Mouse (Mus musculus) kidney, postnatal 0 days (tissue): Measurements from ENCODE around the gene Hist1h2bh. TPM values are rescaled to one million over a fixed set of nuclear protein-coding genes. Genes with fewer than 3 reads are reported as not detected.
"Not testable (repeated sequence)": the region's sequence is repeated elsewhere in the genome, so short reads cannot be mapped to it uniquely, and the experiment has no call there.

ENCODE experiments used
- ATAC-seq: fragments of 200-750 bp; cut with Nextera tagmentation; replicated peaks from 2 replicates; pipeline ENCODE4 v1.8.0; 2017; ENCODE audit warnings: low read depth, moderate number of reproducible peaks, moderate TSS enrichment, moderate library complexity; ENCODE audit not compliant: low FRiP score
- DNase-seq: peaks from one replicate; pipeline ENCODE4 v3.0.0-alpha.2; 2016; ENCODE audit warnings: low spot score
- H3K27ac ChIP-seq: fragments of 300-500 bp; sonication (generic); 2 replicates; pipeline ENCODE4 v1.5.1; 2014; ENCODE audit warnings: mild to moderate bottlenecking
- H3K27me3 ChIP-seq: fragments of 300-500 bp; sonication (generic); 2 replicates; pipeline ENCODE4 v1.6.1; 2014; ENCODE audit warnings: low read length, mixed read lengths; ENCODE audit not compliant: insufficient read depth
- H3K36me3 ChIP-seq: fragments of 300-500 bp; sonication (generic); 2 replicates; pipeline ENCODE4 v1.6.1; 2014; ENCODE audit warnings: low read length, mixed read lengths; ENCODE audit not compliant: insufficient read depth
- H3K4me1 ChIP-seq: fragments of 300-500 bp; sonication (generic); replicated peaks from 2 replicates; pipeline ENCODE4 v1.6.1; 2014; ENCODE audit warnings: antibody characterized with exemption, low read length, mixed read lengths; ENCODE audit not compliant: insufficient read depth
- H3K4me2 ChIP-seq: fragments of 300-500 bp; sonication (generic); 2 replicates; pipeline ENCODE4 v1.6.1; 2014; ENCODE audit warnings: mild to moderate bottlenecking, low read length, moderate library complexity, mixed read lengths
- H3K4me3 ChIP-seq: fragments of 300-500 bp; sonication (generic); replicated peaks from 2 replicates; pipeline ENCODE4 v1.5.1; 2014; ENCODE audit warnings: low read depth, low read length
- H3K9ac ChIP-seq: fragments of 300-500 bp; sonication (generic); 2 replicates; pipeline ENCODE4 v1.6.1; 2014; ENCODE audit warnings: low read depth, low read length
- H3K9me3 ChIP-seq: fragments of 300-500 bp; sonication (generic); replicated peaks from 2 replicates; pipeline ENCODE4 v1.6.1; 2016; ENCODE audit warnings: low read length, inconsistent platforms, mixed read lengths
- CTCF ChIP-seq: IDR thresholded peaks from 2 replicates; pipeline ENCODE4 v1.5.1; 2016; ENCODE audit warnings: antibody characterized with exemption, low read depth, mild to moderate bottlenecking, moderate library complexity
- WGBS: fragments of 180-500 bp; shearing (Covaris S2); extraction: QIAGEN DNeasy Blood & Tissue Kit; methylation state at CpG from one replicate; pipeline ENCODE4 v1.1.7; 2014; 5-methylcytosine and 5-hydroxymethylcytosine counted together
- polyA plus RNA-seq: library from polyadenylated mRNA; unstranded; fragments of >200 nt; fragmentation: Nextera tagmentation; extraction: Ambion mirVana; gene quantifications from 2 replicates; pipeline ENCODE4 v1.2.1, GENCODE M21; 2015

Hist1h2bh gene
- polyA plus RNA-seq, 1 experiment from 2014 or later = 0.37 TPM

DNA sequence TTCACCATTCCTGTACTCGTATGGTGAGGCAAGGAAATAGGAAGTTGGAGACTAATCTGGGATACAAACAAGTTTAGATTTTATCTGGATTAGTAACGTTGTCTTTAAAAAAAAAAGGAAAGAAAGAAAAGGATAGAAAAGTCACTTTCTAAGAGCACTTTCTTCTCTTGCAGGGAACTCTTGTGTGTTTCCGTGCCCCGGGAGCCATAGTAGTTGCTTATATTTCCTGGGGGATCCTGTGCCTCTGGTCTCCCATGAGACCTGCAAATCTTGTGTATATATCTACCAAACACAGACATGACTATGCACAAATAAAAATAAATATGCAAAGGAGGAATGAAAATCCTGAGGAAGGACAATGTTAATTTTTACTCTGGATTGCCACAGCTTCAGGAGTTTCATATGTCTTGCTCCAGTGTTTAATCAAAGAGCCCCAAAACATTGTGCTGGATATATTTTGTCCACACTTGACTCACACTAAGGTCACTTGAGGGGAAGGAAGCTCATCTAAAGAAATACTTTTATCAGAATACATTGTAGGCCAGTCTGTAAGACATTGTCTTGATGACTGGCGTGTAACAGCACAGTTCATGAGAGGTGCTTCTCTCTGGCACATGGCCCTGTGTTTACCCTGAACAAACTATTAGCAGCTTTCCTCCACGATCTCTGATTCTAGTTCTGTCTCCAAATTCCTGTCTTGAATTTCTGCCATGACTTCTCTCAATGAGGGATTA, 33.9 kb upstream of the Hist1h2bh start:
- DNase-seq (no peak), ATAC-seq (no peak)
- Histone ChIP-seq H3K9ac (peak overlapping the region; percentile 53; the same call in 1 of the 2 replicates), H3K4me1 (peaks cover 13% of the 10 kb centered on the region; the same call in 1 of the 2 replicates), H3K4me2 (peak overlapping the region; percentile 59), H3K27ac (peak overlapping the region; percentile 58; the same call in 1 of the 2 replicates), H3K36me3 (no peaks in the 10 kb centered on the region), H3K9me3 (no peaks in the 10 kb centered on the region), H3K4me3 (peak overlapping the region; percentile 32), H3K27me3 (no peaks in the 10 kb centered on the region)
- 38% methylated on average over 6 of the region's 6 CpGs for WGBS
- no peak for TF ChIP-seq CTCF

- H3K9me3 ChIP-seq = no peaks in the 10 kb centered on the region
- peak overlapping the region; percentile 59 for H3K4me2 ChIP-seq
- H3K27ac ChIP-seq = peak overlapping the region; percentile 58; the same call in 1 of the 2 replicates
- H3K27me3 ChIP-seq = no peaks in the 10 kb centered on the region
- TF ChIP-seq CTCF = no peak
- ATAC-seq (no peak), DNase-seq (peak; percentile 40)
- WGBS = 10% methylated on average over 7 of the region's 7 CpGs
- no peaks in the 10 kb centered on the region for H3K36me3 ChIP-seq
- peak overlapping the region; percentile 53; the same call in 1 of the 2 replicates for H3K9ac ChIP-seq
- H3K4me3 ChIP-seq = peak overlapping the region; percentile 32
- peaks cover 13% of the 10 kb centered on the region; the same call in 1 of the 2 replicates for H3K4me1 ChIP-seq
Measured at GRCm38 (mm10) chr13:23576351-23576881, 33.2 kb upstream of the Hist1h2bh start.

GRCm38 (mm10) chr13:23575864-23576313, 32.7 kb upstream of the Hist1h2bh start:
- H3K9ac ChIP-seq = peak overlapping the region; percentile 53; the same call in 1 of the 2 replicates
- peaks cover 13% of the 10 kb centered on the region; the same call in 1 of the 2 replicates for H3K4me1 ChIP-seq
- H3K27ac ChIP-seq = peak overlapping the region; percentile 75
- H3K27me3 ChIP-seq, ATAC-seq, DNase-seq, H3K36me3 ChIP-seq, H3K9me3 ChIP-seq: not testable (repeated sequence)
- peak overlapping the region; percentile 59 for H3K4me2 ChIP-seq
- peak overlapping the region; percentile 32 for H3K4me3 ChIP-seq
- WGBS = 0% methylated on average over 9 of the region's 40 CpGs

DNA sequence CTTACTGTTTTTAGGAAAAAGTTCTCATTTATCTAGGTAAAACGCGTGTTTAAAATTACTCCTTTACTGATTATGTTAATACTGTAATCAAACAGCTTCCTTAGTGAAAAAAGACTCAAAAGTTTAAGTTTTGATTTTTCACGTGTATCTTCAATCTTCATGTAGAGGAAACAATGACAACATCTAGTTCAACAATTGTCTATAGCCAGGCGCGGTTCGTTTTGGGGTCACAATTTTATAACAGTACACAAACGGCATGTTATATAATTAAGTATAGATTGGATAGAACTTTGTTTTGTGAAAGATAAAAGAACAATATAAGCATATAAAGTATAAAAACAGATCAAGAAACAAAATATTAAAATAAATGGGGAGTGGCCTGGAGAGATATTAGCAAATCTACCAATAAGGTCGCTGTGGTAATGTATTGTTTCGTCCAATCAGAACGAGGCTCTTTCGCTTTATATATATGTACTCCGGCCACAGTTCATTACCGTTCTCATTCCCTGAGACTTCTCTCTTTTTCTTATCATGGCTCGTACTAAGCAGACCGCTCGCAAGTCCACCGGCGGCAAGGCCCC, 32.2 kb upstream of the Hist1h2bh start, which contains the start of gene Hist1h3d:
TSS of gene Hist1h3d (plus strand) at position 493 of the 581 bp plus-strand sequence.
- Histone ChIP-seq H3K9me3 (no peaks in the 10 kb centered on the region), H3K9ac (peak within 1 kb of the TSS; percentile 53; the same call in 1 of the 2 replicates), H3K4me2 (peak within 1 kb of the TSS; percentile 59), H3K27me3 (no peaks in the 10 kb centered on the region), H3K4me3 (peak within 1 kb of the TSS; percentile 32), H3K27ac (peak within 1 kb of the TSS; percentile 84), H3K4me1 (peaks cover 13% of the 10 kb centered on the region; the same call in 1 of the 2 replicates), H3K36me3 (no peaks in the 10 kb centered on the region)
- TF ChIP-seq CTCF = no peak
- 0% methylated on average over 18 of the region's 18 CpGs for WGBS
- ATAC-seq = peak; percentile 67
- peak; percentile 98 for DNase-seq

- Histone ChIP-seq H3K4me3 (peak overlapping the region; percentile 48; the same call in 1 of the 2 replicates), H3K27ac (peak overlapping the region; percentile 86), H3K4me2 (peak overlapping the region; percentile 59), H3K4me1 (peaks cover 13% of the 10 kb centered on the region; the same call in 1 of the 2 replicates)
- not testable (repeated sequence) for ATAC-seq, H3K9ac ChIP-seq, H3K36me3 ChIP-seq, H3K27me3 ChIP-seq, H3K9me3 ChIP-seq
- WGBS = under 1% methylated on average over 6 of the region's 39 CpGs
- DNase-seq = peak; percentile 33
Measured at GRCm38 (mm10) chr13:23574546-23575170, 31.5 kb upstream of the Hist1h2bh start.

GRCm38 (mm10) chr13:23573898-23574524, 30.8 kb upstream of the Hist1h2bh start, which contains the start of the genes Hist1h2bf and Hist1h2ad:
Hist1h2bf (minus strand) TSS chr13:23574196.
Hist1h2ad (plus strand) TSS chr13:23574381.
- Histone ChIP-seq H3K4me3 (peak within 1 kb of the TSS; percentile 48), H3K27ac (peak within 1 kb of the TSS; percentile 86), H3K9ac (peak within 1 kb of the TSS; percentile 51; the same call in 1 of the 2 replicates), H3K4me2 (peak within 1 kb of the TSS; percentile 64), H3K4me1 (peaks cover 13% of the 10 kb centered on the region; the same call in 1 of the 2 replicates)
- DNase-seq (peak; percentile 100), ATAC-seq (peak; percentile 92)
- H3K27me3 ChIP-seq, H3K36me3 ChIP-seq, H3K9me3 ChIP-seq: not testable (repeated sequence)
- WGBS = under 1% methylated on average over 30 of the region's 42 CpGs

- H3K27me3 ChIP-seq, H3K9me3 ChIP-seq, ATAC-seq, H3K36me3 ChIP-seq, DNase-seq: not testable (repeated sequence)
- peaks cover 13% of the 10 kb centered on the region; the same call in 1 of the 2 replicates for H3K4me1 ChIP-seq
- WGBS = 4% methylated on average over 18 of the region's 20 CpGs
- peak overlapping the region; percentile 64 for H3K4me2 ChIP-seq
- H3K27ac ChIP-seq = peak overlapping the region; percentile 86
- H3K4me3 ChIP-seq = peak overlapping the region; percentile 48
- H3K9ac ChIP-seq = peak overlapping the region; percentile 47; the same call in 1 of the 2 replicates
Measured at GRCm38 (mm10) chr13:23573034-23573897, 30.1 kb upstream of the Hist1h2bh start.
